Mouse (Mus musculus) mouse embryonic stem cell (cell line): ENCODE data around the gene Slc37a1.

Experiments used
- in situ Hi-C, 2 experiments: fragments of 300-500 bp; cut with MboI; formaldehyde crosslinking; loops; 1 replicate in 1 of 2; 3 replicates in 1 of 2; pipeline ENCODE4 v1.14.3; 2019 to 2020; ENCODE audit warnings: low sequenced_read_pairs in 2 of 2, low pct_unique_long_range_greater_than_20kb in 1 of 2, mixed read lengths in 1 of 2; ENCODE audit not compliant: unreplicated experiment in 1 of 2

Slc37a1 gene

GRCm38 (mm10) chr17:31308291-31308816 lies 21.8 kb downstream of the Slc37a1 start:
- in situ Hi-C loops = no loop called here

- in situ Hi-C loops = no loop called here
Measured at GRCm38 (mm10) chr17:31309281-31309793, 22.7 kb downstream of the Slc37a1 start.

GRCm38 (mm10) chr17:31311047-31311446 lies 24.5 kb downstream of the Slc37a1 start:
- in situ Hi-C loops = no loop called here

- in situ Hi-C loops = no loop called here
Measured at GRCm38 (mm10) chr17:31312648-31313047, 26.1 kb downstream of the Slc37a1 start.

GRCm38 (mm10) chr17:31315046-31315792 lies 28.6 kb downstream of the Slc37a1 start:
- in situ Hi-C loops = no loop called here

GRCm38 (mm10) chr17:31315993-31316392 lies 29.4 kb downstream of the Slc37a1 start:
- in situ Hi-C loops = no loop called here

GRCm38 (mm10) chr17:31316998-31317397 lies 30.4 kb downstream of the Slc37a1 start:
- in situ Hi-C loops = no loop called here

- in situ Hi-C loops = no loop called here
Measured at GRCm38 (mm10) chr17:31317521-31318272, 31.1 kb downstream of the Slc37a1 start.

GRCm38 (mm10) chr17:31318906-31319767 lies 32.5 kb downstream of the Slc37a1 start:
- in situ Hi-C loops = no loop called here

- in situ Hi-C loops = no loop called here
Measured at GRCm38 (mm10) chr17:31321425-31321824, 34.8 kb downstream of the Slc37a1 start.

- in situ Hi-C loops = no loop called here
Measured at GRCm38 (mm10) chr17:31322446-31322845, 35.9 kb downstream of the Slc37a1 start.

- in situ Hi-C loops = no loop called here
Measured at GRCm38 (mm10) chr17:31323379-31323778, 36.8 kb downstream of the Slc37a1 start.

- in situ Hi-C loops = no loop called here
Measured at GRCm38 (mm10) chr17:31324227-31324626, 37.6 kb downstream of the Slc37a1 start.

- in situ Hi-C loops = loop anchor here in 1 of 2 experiments (25.0 kb wide), 1 partner anchor 337 kb away; the partner anchor contains the start of gene U2af1
Measured at GRCm38 (mm10) chr17:31325451-31326219, 39.0 kb downstream of the Slc37a1 start.

- in situ Hi-C loops = loop anchor here in 1 of 2 experiments (25.0 kb wide), 1 partner anchor 336 kb away; the partner anchor contains the start of gene U2af1
Measured at GRCm38 (mm10) chr17:31326220-31326852, 39.7 kb downstream of the Slc37a1 start.

- in situ Hi-C loops = loop anchor here in 1 of 2 experiments (25.0 kb wide), 1 partner anchor 334 kb away; the partner anchor contains the start of gene U2af1
Measured at GRCm38 (mm10) chr17:31328466-31328865, 41.9 kb downstream of the Slc37a1 start.

- in situ Hi-C loops = loop anchor here in 1 of 2 experiments (25.0 kb wide), 1 partner anchor 332 kb away; the partner anchor contains the start of gene U2af1
Measured at GRCm38 (mm10) chr17:31330622-31331021, 44.0 kb downstream of the Slc37a1 start.
